Mouse (Mus musculus) embryonic fibroblast, embryonic 13.5 days (primary cell): ENCODE results near the gene Galc. TPM values are rescaled to one million over a fixed set of nuclear protein-coding genes. Genes with fewer than 3 reads are reported as not detected.
A peak's percentile ranks its signal among the peaks of the same experiment; 100 is the strongest.

Source experiments
- H3K27ac ChIP-seq: 2 replicates; pipeline ENCODE4 v1.5.1; 2012; ENCODE audit warnings: low read length, control low read depth, inconsistent platforms; ENCODE audit not compliant: insufficient read depth
- H3K4me1 ChIP-seq: 2 replicates; pipeline ENCODE4 v1.6.1; 2011; ENCODE audit warnings: low read length; ENCODE audit not compliant: control insufficient read depth, insufficient read depth
- H3K4me3 ChIP-seq: 2 replicates; pipeline ENCODE4 v1.5.1; 2011; ENCODE audit warnings: mild to moderate bottlenecking, control low read depth, low read length; ENCODE audit not compliant: insufficient read depth
- CTCF ChIP-seq: IDR thresholded peaks from 2 replicates; pipeline ENCODE4 v1.5.1; 2011; ENCODE audit warnings: mild to moderate bottlenecking, control low read depth, low read length, moderate library complexity, borderline replicate concordance; ENCODE audit not compliant: insufficient read depth
- POLR2A ChIP-seq: IDR thresholded peaks from 2 replicates; pipeline ENCODE4 v1.6.1; 2011; ENCODE audit warnings: low read depth, mild to moderate bottlenecking, control low read depth, low read length, moderate library complexity
- polyA plus RNA-seq: library from polyadenylated mRNA; stranded (reverse); fragments of >200 nt; gene quantifications from 2 replicates; pipeline ENCODE4 v1.2.4, GENCODE M21; 2011; ENCODE audit warnings: low read depth; ENCODE audit not compliant: missing spikeins, insufficient read length

The Galc gene
- polyA plus RNA-seq, 1 experiment: 14.0 TPM

- Histone ChIP-seq H3K4me3 (no peak overlapping the region), H3K4me1 (peaks cover 6% of the 10 kb centered on the region), H3K27ac (peak overlapping the region; percentile 99)
- TF ChIP-seq POLR2A (0 out of 2 replicates have a peak, but pooled peaks have one; percentile 21), CTCF (no peak)
Measured at GRCm38 (mm10) chr12:98282776-98283486, 23.7 kb upstream of the Galc start.

GRCm38 (mm10) chr12:98280996-98281395 lies 21.7 kb upstream of the Galc start:
- peaks cover 6% of the 10 kb centered on the region for H3K4me1 ChIP-seq
- peak overlapping the region; percentile 62 for H3K27ac ChIP-seq
- H3K4me3 ChIP-seq: no peak overlapping the region
- TF ChIP-seq CTCF: no peak
- TF ChIP-seq POLR2A: no peak

GRCm38 (mm10) chr12:98280530-98280929 lies 21.3 kb upstream of the Galc start:
- TF ChIP-seq POLR2A (no peak), CTCF (peak; percentile 53; the same call in 1 of the 2 replicates)
- H3K4me3 ChIP-seq: no peak overlapping the region
- peaks cover 6% of the 10 kb centered on the region for H3K4me1 ChIP-seq
- H3K27ac ChIP-seq: no peak overlapping the region

- TF ChIP-seq POLR2A (no peak), CTCF (no peak)
- H3K27ac ChIP-seq: no peak overlapping the region
- no peak overlapping the region for H3K4me3 ChIP-seq
- H3K4me1 ChIP-seq: no peaks in the 10 kb centered on the region
Measured at GRCm38 (mm10) chr12:98272433-98272832, 13.2 kb upstream of the Galc start.

GRCm38 (mm10) chr12:98270810-98271566 lies 11.7 kb upstream of the Galc start:
- no peaks in the 10 kb centered on the region for H3K4me1 ChIP-seq
- no peak for TF ChIP-seq CTCF
- TF ChIP-seq POLR2A: no peak
- H3K27ac ChIP-seq: no peak overlapping the region
- no peak overlapping the region for H3K4me3 ChIP-seq

GRCm38 (mm10) chr12:98269791-98270745 lies 10.8 kb upstream of the Galc start:
- H3K27ac ChIP-seq: no peak overlapping the region
- no peaks in the 10 kb centered on the region for H3K4me1 ChIP-seq
- no peak overlapping the region for H3K4me3 ChIP-seq
- TF ChIP-seq POLR2A: no peak
- TF ChIP-seq CTCF: no peak

GRCm38 (mm10) chr12:98268441-98269369 lies 9.4 kb upstream of the Galc start, which contains the start of gene Gpr65:
Gene Gpr65 (plus strand): TSS chr12:98268635.
- TF ChIP-seq CTCF: no peak
- TF ChIP-seq POLR2A: no peak
- H3K4me1 ChIP-seq: no peaks in the 10 kb centered on the region
- H3K27ac ChIP-seq: no peak within 1 kb of the TSS
- H3K4me3 ChIP-seq: no peak within 1 kb of the TSS

GRCm38 (mm10) chr12:98265697-98266096 lies 6.4 kb upstream of the Galc start:
- TF ChIP-seq POLR2A (no peak), CTCF (no peak)
- Histone ChIP-seq H3K4me1 (no peaks in the 10 kb centered on the region), H3K4me3 (no peak overlapping the region), H3K27ac (no peak overlapping the region)
